Mouse (Mus musculus) heart, embryonic 13.5 days (tissue): ENCODE measurements around the gene Sf3a1. TPM values are rescaled to one million over a fixed set of nuclear protein-coding genes. Genes with fewer than 3 reads are reported as not detected.

Source experiments
- ATAC-seq: fragments of 200-750 bp; cut with Nextera tagmentation; 2 replicates; pipeline ENCODE4 v1.8.0; 2017; ENCODE audit warnings: moderate TSS enrichment; ENCODE audit not compliant: insufficient number of reproducible peaks, low FRiP score, low TSS enrichment; ENCODE audit errors: extremely low read depth
- H3K27ac ChIP-seq: fragments of 300-500 bp; sonication (generic); replicated peaks from 2 replicates; pipeline ENCODE4 v1.5.1; 2015; ENCODE audit warnings: moderate library complexity, mild to moderate bottlenecking, inconsistent platforms
- H3K27me3 ChIP-seq: fragments of 300-500 bp; sonication (generic); replicated peaks from 2 replicates; pipeline ENCODE4 v1.6.1; 2015; ENCODE audit warnings: mild to moderate bottlenecking, inconsistent platforms
- H3K36me3 ChIP-seq: fragments of 300-500 bp; sonication (generic); 2 replicates; pipeline ENCODE4 v1.6.1; 2015; ENCODE audit warnings: mild to moderate bottlenecking, inconsistent platforms
- H3K4me1 ChIP-seq: fragments of 300-500 bp; sonication (generic); 2 replicates; pipeline ENCODE4 v1.6.1; 2015; ENCODE audit warnings: inconsistent platforms
- H3K4me2 ChIP-seq: fragments of 300-500 bp; sonication (generic); 2 replicates; pipeline ENCODE4 v1.6.1; 2015; ENCODE audit warnings: inconsistent platforms, mild to moderate bottlenecking, moderate library complexity
- H3K4me3 ChIP-seq: fragments of 300-500 bp; sonication (generic); 2 replicates; pipeline ENCODE4 v1.5.1; 2015; ENCODE audit warnings: moderate library complexity, mild to moderate bottlenecking, inconsistent platforms
- H3K9ac ChIP-seq: fragments of 300-500 bp; sonication (generic); 2 replicates; pipeline ENCODE4 v1.6.1; 2015; ENCODE audit warnings: inconsistent platforms, mild to moderate bottlenecking, moderate library complexity
- H3K9me3 ChIP-seq: fragments of 300-500 bp; sonication (generic); 2 replicates; pipeline ENCODE4 v1.6.1; 2016; ENCODE audit warnings: inconsistent platforms
- WGBS: fragments of 180-500 bp; shearing (Covaris S2); methylation state at CpG from one replicate; pipeline ENCODE4 v1.1.7; 2015; ENCODE audit warnings: mixed read lengths; 5-methylcytosine and 5-hydroxymethylcytosine counted together
- polyA plus RNA-seq: library from polyadenylated mRNA; unstranded; fragments of >200 nt; fragmentation: Nextera tagmentation; extraction: Ambion mirVana; gene quantifications from 2 replicates; pipeline ENCODE4 v1.2.1, GENCODE M21; 2015

Sf3a1 gene
- polyA plus RNA-seq, 1 experiment from 2014 or later: 33.3 TPM

DNA sequence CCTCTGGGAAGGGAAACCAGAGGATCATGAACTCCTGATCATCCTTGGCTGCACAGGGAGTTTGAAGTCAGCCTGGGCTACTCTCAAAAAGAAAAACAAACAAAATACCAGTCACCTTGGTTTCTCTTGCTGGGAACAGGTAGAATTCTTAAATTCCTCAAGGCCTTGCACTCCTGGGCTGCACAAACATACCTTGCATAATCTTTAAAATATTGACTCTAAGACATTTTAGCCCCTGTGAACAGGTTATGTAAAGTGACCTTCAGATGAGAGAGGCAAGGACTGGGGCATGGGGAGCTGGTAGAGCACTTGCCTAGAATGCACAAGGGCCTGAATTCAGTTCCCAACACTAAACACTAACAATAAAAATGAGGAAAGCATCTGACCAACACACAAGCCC, 18.6 kb upstream of the Sf3a1 start:
- H3K27ac ChIP-seq: no peak overlapping the region
- no peak overlapping the region for H3K4me2 ChIP-seq
- peaks cover 82% of the 10 kb centered on the region for H3K36me3 ChIP-seq
- H3K27me3 ChIP-seq: no peaks in the 10 kb centered on the region
- H3K9ac ChIP-seq: no peak overlapping the region
- no peaks in the 10 kb centered on the region for H3K9me3 ChIP-seq
- no peak overlapping the region for H3K4me3 ChIP-seq
- ATAC-seq: no peak
- H3K4me1 ChIP-seq: peaks cover 6% of the 10 kb centered on the region

DNA sequence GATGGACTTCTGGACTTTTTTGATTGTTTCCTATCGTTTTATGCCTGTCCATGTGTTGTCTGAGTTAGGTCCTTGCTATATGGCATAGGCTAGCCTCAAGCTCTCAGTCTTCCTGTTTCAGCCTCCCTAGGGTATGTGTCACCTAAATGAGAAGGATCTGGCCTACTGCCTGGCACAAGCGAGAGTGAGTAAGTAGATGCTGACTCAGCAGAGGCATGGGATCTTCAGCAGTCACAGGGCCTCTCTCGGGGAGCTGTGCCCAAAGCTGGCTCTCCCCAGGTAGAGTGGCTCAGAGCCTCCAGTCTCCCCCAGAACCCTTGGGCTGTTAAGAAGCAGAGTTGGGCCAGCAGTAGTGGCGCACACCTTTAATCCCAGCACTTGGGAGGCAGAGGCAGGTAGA, 17.8 kb upstream of the Sf3a1 start:
- 80% methylated on average over 4 of the region's 4 CpGs for WGBS
- no peaks in the 10 kb centered on the region for H3K9me3 ChIP-seq
- peaks cover 80% of the 10 kb centered on the region for H3K36me3 ChIP-seq
- no peak overlapping the region for H3K4me2 ChIP-seq
- H3K4me1 ChIP-seq: no peaks in the 10 kb centered on the region
- ATAC-seq: no peak
- H3K9ac ChIP-seq: no peak overlapping the region
- no peak overlapping the region for H3K4me3 ChIP-seq
- H3K27me3 ChIP-seq: no peaks in the 10 kb centered on the region
- H3K27ac ChIP-seq: no peak overlapping the region

DNA sequence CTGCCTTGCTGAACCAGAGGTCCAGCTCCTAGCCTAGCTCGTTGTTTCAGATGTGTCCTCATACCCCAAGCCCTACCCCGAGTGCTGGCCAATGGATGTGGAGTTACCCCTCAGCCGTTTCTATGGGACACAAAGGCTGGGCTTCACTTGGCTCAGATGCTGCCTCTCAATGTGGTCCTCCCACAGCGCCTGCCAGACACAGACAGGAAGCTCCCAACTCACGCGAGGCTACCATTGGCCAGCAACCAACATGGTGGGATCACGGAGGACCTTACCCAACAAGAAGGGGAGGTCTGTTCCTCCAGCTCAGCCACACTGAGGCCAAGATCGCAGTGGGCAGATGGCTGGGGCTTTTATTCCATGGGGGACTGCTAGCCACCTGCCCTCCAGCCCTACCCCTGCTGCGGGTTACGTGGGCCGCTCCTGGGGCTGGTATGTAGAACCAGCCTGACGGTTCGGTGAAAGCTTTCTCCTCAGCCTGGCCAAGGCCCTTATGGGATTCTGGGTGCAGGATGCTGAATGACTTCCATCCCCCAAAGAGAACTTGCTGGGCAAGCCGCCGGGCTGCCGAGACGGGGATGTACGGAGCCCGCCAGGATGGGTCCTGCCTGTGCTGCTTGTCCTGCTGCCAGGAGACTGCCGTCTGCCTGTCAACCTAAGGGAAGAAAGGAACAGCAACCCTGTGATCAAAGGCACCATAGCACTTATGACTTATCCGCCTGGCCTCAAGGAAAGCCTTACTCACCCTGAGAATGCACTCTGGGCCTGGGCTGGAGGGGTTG, 16.7 kb upstream of the Sf3a1 start:
- WGBS: 83% methylated on average over 21 of the region's 21 CpGs

DNA sequence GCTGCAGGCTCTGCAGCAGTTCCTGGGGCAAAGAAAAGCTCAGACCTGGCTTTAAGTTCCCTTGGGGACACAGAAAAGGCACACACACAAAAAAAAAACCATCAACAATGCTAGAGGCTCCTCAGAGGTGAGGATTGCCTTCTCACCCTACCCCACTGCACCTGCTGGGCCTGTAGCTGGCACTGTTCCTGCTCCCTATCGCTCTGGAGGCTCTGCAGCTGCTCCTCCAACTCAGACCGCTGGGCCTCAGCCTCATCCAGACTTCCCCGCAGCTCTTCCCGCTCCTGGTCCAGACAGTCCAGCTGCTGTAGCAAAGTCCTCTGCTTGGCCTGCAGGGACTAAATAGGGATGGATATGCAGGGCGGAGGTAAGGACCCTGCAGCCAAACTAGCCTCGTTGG, 13.8 kb upstream of the Sf3a1 start:
- ATAC-seq: no peak
- Histone ChIP-seq H3K4me2 (no peak overlapping the region), H3K4me3 (no peak overlapping the region), H3K9me3 (no peaks in the 10 kb centered on the region), H3K36me3 (peaks cover 56% of the 10 kb centered on the region), H3K9ac (no peak overlapping the region), H3K27ac (no peak overlapping the region), H3K27me3 (no peaks in the 10 kb centered on the region), H3K4me1 (peaks cover 3% of the 10 kb centered on the region; the same call in 1 of the 2 replicates)
- 71% methylated on average over 6 of the region's 6 CpGs for WGBS

More for the DNA sequence above, 16.7 kb upstream of the Sf3a1 start:
- Histone ChIP-seq H3K27me3 (no peaks in the 10 kb centered on the region), H3K36me3 (peaks cover 74% of the 10 kb centered on the region), H3K27ac (no peak overlapping the region), H3K9me3 (no peaks in the 10 kb centered on the region), H3K4me2 (no peak overlapping the region), H3K4me3 (no peak overlapping the region), H3K9ac (no peak overlapping the region), H3K4me1 (peaks cover 3% of the 10 kb centered on the region; the same call in 1 of the 2 replicates)
- ATAC-seq: no peak

DNA sequence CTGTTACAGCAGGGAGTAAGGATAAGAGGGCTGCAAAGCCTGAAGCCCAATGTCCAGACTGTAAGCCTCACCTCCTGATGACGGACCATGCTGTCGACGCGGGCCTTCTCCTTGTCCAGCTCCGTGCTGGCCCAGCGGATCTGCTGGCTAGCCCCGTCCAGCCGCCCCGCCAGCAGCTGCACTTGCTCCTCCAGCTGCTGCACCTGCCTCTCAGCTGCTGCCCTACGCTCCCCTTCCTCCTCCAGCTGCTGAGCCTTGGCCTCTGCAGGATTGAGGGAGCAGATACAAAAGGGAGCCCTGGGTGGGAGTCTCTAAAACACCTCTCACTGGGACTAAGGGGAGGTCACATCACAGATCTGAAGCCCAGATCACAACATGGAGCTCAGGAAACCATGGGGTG, 13.1 kb upstream of the Sf3a1 start:
- WGBS: 75% methylated on average over 10 of the region's 10 CpGs
- Histone ChIP-seq H3K27me3 (no peaks in the 10 kb centered on the region), H3K9ac (no peak overlapping the region), H3K36me3 (peaks cover 53% of the 10 kb centered on the region), H3K4me1 (peaks cover 3% of the 10 kb centered on the region; the same call in 1 of the 2 replicates), H3K9me3 (no peaks in the 10 kb centered on the region), H3K4me2 (no peak overlapping the region), H3K4me3 (no peak overlapping the region), H3K27ac (no peak overlapping the region)
- ATAC-seq: no peak

DNA sequence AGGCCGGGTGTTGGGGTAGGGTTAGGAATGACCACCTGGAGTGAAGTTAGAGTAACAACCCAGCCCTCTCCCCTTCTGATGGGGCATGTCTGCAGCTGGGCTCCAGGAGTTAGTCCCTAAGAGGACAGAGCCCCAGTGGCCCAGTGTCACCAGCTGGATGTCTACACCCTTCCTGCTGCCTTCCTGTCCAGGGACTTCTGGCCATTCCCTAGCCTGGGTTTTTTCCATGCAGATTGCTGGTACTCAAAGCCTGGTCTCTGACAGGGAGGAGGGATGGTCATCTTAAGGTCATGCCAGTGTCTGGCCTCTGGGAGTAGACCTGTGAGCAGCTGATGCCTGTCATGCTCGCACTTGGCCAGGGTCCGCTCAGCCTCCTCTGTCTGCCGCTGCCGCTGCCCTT, 12.0 kb upstream of the Sf3a1 start:
- Histone ChIP-seq H3K9ac (no peak overlapping the region), H3K27ac (no peak overlapping the region), H3K4me1 (peaks cover 3% of the 10 kb centered on the region; the same call in 1 of the 2 replicates), H3K36me3 (peaks cover 42% of the 10 kb centered on the region), H3K9me3 (no peaks in the 10 kb centered on the region), H3K4me2 (no peak overlapping the region), H3K27me3 (no peaks in the 10 kb centered on the region), H3K4me3 (no peak overlapping the region)
- no peak for ATAC-seq
- 77% methylated on average over 5 of the region's 5 CpGs for WGBS

DNA sequence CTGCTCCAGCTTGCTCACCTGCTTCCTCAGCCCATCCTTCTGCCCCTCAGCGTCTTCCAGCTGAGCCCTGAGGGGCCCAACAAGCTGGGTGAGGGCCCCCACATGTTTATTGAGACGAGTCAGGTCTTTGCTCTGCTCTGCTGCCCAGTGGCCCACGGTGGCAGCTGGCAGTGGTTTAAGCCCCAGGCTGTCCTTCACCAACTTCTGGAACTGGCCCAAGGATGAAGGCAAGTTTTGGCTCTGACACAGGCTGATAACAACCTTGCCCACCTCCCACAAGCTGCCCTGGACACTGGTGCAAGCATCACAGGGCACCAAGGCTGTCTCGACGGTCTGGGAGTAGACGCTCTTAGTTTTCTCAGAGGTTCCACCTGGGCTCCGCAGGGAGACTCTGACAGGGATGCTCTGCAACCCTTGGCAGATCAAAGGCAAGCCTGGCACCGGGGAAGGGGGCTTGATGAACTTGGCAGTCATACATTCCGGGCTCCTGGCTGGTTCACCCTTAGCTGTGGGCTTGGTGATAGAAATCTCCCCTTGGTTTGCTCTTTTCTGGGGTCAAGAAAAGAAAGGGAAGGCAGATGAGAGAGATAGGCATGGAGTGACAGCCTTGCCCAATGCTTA, 11.5 kb upstream of the Sf3a1 start:
- Histone ChIP-seq H3K36me3 (peaks cover 37% of the 10 kb centered on the region), H3K9ac (no peak overlapping the region), H3K9me3 (no peaks in the 10 kb centered on the region), H3K4me3 (no peak overlapping the region), H3K4me1 (peaks cover 3% of the 10 kb centered on the region; the same call in 1 of the 2 replicates), H3K27ac (no peak overlapping the region), H3K4me2 (no peak overlapping the region), H3K27me3 (no peaks in the 10 kb centered on the region)
- 77% methylated on average over 9 of the region's 9 CpGs for WGBS
- ATAC-seq: no peak

DNA sequence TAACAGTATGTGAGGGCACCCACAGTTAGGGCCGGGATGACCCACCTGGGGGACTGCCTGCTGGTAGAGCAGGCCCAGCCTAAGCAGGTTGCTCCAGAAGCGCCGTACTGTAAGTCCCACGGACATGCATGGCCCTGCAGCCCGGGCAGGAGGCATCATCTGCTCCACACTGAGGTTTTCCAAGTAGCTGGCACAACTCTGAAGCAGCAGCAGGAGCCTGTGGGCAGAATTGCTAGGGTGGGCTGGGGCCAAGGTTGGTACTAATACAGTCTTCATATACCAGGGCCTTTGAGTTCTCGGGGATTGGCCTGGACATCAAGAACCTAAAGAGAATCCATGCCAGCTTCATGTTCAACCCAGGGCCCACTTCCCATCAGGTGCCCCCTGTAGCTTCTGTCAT, 10.3 kb upstream of the Sf3a1 start:
- Histone ChIP-seq H3K27ac (no peak overlapping the region), H3K4me1 (peaks cover 3% of the 10 kb centered on the region; the same call in 1 of the 2 replicates), H3K9me3 (no peaks in the 10 kb centered on the region), H3K4me3 (no peak overlapping the region), H3K4me2 (no peak overlapping the region), H3K9ac (no peak overlapping the region), H3K36me3 (peaks cover 30% of the 10 kb centered on the region), H3K27me3 (no peaks in the 10 kb centered on the region)
- ATAC-seq: no peak
- WGBS: 76% methylated on average over 6 of the region's 6 CpGs

DNA sequence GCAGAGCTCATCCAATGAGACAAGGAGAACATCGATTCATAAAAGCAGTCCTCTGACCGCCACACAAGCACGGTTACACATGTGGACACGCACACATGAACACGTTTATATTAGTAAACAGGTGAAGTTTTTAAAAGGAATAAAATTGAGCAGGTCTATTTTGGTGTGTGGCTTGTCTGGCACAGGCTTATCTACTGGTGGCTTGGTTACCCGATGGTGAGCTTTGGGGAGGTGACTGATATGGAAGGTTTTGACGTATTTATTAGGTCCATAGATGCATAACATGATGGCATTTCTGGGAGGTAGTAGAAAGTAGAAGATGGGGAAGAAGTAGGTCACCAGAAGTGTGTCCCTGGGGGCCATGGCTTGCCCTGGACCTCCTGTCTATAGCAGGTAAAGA, 6.5 kb upstream of the Sf3a1 start:
- H3K4me1 ChIP-seq: peaks cover 5% of the 10 kb centered on the region; the same call in 1 of the 2 replicates
- no peaks in the 10 kb centered on the region for H3K27me3 ChIP-seq
- no peak overlapping the region for H3K9ac ChIP-seq
- H3K36me3 ChIP-seq: peaks cover 17% of the 10 kb centered on the region
- no peak overlapping the region for H3K4me3 ChIP-seq
- H3K9me3 ChIP-seq: no peaks in the 10 kb centered on the region
- WGBS: 82% methylated on average over 7 of the region's 7 CpGs
- H3K27ac ChIP-seq: no peak overlapping the region
- no peak overlapping the region for H3K4me2 ChIP-seq
- no peak for ATAC-seq

DNA sequence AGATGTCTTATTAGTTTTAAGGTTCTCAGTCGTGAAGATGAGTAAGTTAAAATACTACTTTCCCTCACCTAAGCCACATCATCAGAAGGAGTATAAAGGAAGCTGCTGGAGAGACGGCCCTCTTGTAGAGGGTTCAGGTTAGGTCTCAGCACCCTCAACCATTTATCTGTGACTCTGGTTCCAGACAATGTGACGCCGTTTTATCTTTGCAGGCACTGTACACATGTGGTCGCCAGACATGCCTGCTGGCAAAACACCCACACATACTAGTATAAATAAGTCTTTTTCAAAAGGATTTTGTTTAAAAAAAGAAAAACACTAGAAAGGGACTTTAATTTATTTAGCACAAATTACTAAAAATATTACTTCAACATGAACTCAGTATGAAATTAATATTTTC, 4.5 kb upstream of the Sf3a1 start:
- Histone ChIP-seq H3K9me3 (no peaks in the 10 kb centered on the region), H3K4me2 (no peak overlapping the region), H3K4me1 (peaks cover 15% of the 10 kb centered on the region), H3K27ac (no peak overlapping the region), H3K9ac (no peak overlapping the region), H3K36me3 (peaks cover 7% of the 10 kb centered on the region), H3K27me3 (no peaks in the 10 kb centered on the region), H3K4me3 (no peak overlapping the region)
- no peak for ATAC-seq
- 47% methylated on average over 5 of the region's 5 CpGs for WGBS

DNA sequence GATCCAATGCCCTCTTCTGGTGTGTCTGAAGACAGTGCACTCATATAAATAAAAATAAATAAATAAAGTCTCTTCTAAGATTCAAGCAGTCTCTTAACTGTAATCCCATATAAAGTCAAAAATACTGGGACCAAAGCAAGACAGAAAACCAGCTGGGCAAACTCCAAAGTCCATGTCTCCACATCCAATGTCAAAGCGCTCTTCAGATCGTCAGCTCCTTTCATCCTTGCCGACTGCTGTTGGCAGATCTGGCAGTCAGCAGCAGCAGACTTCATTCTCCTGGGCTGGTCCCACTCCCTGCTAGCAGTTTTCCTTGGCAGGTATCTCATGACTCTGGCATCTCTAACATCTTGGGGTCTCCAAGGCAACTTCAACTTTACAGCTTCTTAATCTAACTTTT, 1.5 kb upstream of the Sf3a1 start:
- WGBS: 73% methylated on average over 3 of the region's 3 CpGs
- Histone ChIP-seq H3K4me3 (no peak overlapping the region), H3K36me3 (peaks cover 31% of the 10 kb centered on the region), H3K4me2 (peak overlapping the region; percentile 96), H3K27me3 (no peaks in the 10 kb centered on the region), H3K9me3 (no peaks in the 10 kb centered on the region), H3K4me1 (peaks cover 39% of the 10 kb centered on the region), H3K9ac (no peak overlapping the region), H3K27ac (no peak overlapping the region)
- no peak for ATAC-seq
